In genomic region chr6:89363107-89363451, GRCm38 (mm10) we compare ENCODE assay signal across 8 mouse cellular contexts. TPM values are rescaled to one million over a fixed set of nuclear protein-coding genes. Genes with fewer than 3 reads are reported as not detected.
DNase-seq lines count a peak whose midpoint lies in the region; ATAC-seq and TF ChIP-seq lines count a peak whose summit lies in the region.

No protein-coding gene starts in this region.

- peak overlapping the region; percentile 35 for H3K4me3 ChIP-seq in heart, postnatal 0 days (ENCODE audit: low read depth, low read length)
- peak overlapping the region; percentile 38 for H3K4me3 ChIP-seq in cortical plate, adult 2 months (ENCODE audit: insufficient read depth, low read length)
- H3K4me3 ChIP-seq in hindbrain, embryonic 13.5 days = peak overlapping the region; percentile 98
- H3K4me3 ChIP-seq in midbrain, embryonic 13.5 days (replicated peaks) = peak overlapping the region; percentile 100

- DNase-seq in heart, postnatal 0 days (ENCODE audit: low spot score) = no peak
- DNase-seq in heart, postnatal 25 days (ENCODE audit: low spot score) = no peak
- no peak for DNase-seq in ovary, adult 18-20 months (ENCODE audit: low spot score)
- DNase-seq in kidney, postnatal 25 days = no peak

- TF ChIP-seq EP300 in heart, postnatal 0 days (IDR thresholded peaks at IDR 0.05; ENCODE audit: low read depth) = no peak

- WGBS in heart, postnatal 0 days = 11% methylated on average over 16 of the region's 16 CpGs
- 3% methylated on average over 16 of the region's 16 CpGs for whole genome bisulfite sequencing in hindbrain, embryonic 13.5 days
- WGBS in midbrain, embryonic 13.5 days = 2% methylated on average over 16 of the region's 16 CpGs

- no peaks in the 10 kb centered on the region for H3K36me3 ChIP-seq in heart, postnatal 0 days (replicated peaks; ENCODE audit: control insufficient read depth, insufficient read depth, low read length)
- H3K36me3 ChIP-seq in hindbrain, embryonic 13.5 days = no peaks in the 10 kb centered on the region
- H3K36me3 ChIP-seq in midbrain, embryonic 13.5 days = no peaks in the 10 kb centered on the region

- H3K9ac ChIP-seq in heart, postnatal 0 days (replicated peaks; ENCODE audit: low read depth, low read length) = no peak overlapping the region
- peak overlapping the region; percentile 84 for H3K9ac ChIP-seq in hindbrain, embryonic 13.5 days
- peak overlapping the region; percentile 77 for H3K9ac ChIP-seq in midbrain, embryonic 13.5 days (replicated peaks)

- no peaks in the 10 kb centered on the region for H3K9me3 ChIP-seq in heart, postnatal 0 days (replicated peaks; ENCODE audit: control insufficient read depth, low read length)
- no peaks in the 10 kb centered on the region for H3K9me3 ChIP-seq in hindbrain, embryonic 13.5 days
- no peaks in the 10 kb centered on the region for H3K9me3 ChIP-seq in midbrain, embryonic 13.5 days

- intact Hi-C loops in heart, postnatal 25 days (cut with DNase I) = loop anchor here (2.0 to 5.0 kb wide), 4 partner anchors 89 to 436 kb away; no protein-coding TSS in a partner anchor

- no peak for TF ChIP-seq POLR2A in cortical plate, adult 2 months (IDR thresholded peaks at IDR 0.05; ENCODE audit: extremely low read depth, insufficient read depth, low read length)

- H3K27ac ChIP-seq in heart, postnatal 0 days (ENCODE audit: low read depth) = no peak overlapping the region
- no peak overlapping the region for H3K27ac ChIP-seq in cortical plate, adult 2 months (ENCODE audit: insufficient read depth, low read length)
- H3K27ac ChIP-seq in hindbrain, embryonic 13.5 days = peak overlapping the region; percentile 67
- H3K27ac ChIP-seq in midbrain, embryonic 13.5 days = peak overlapping the region; percentile 54

- no peak for ATAC-seq in heart, postnatal 0 days (ENCODE audit: insufficient read depth, low read depth)
- no peak; the same call in none of the 2 replicates for ATAC-seq in hindbrain, embryonic 13.5 days (ENCODE audit: low FRiP score)
- peak; percentile 55; the same call in 1 of the 2 replicates for ATAC-seq in midbrain, embryonic 13.5 days
- ATAC-seq in monocyte, adult 5-6 weeks (replicated peaks; ENCODE audit: insufficient number of reproducible peaks, low FRiP score, low TSS enrichment, poor library complexity, severe bottlenecking) = no peak

- TF ChIP-seq CTCF in heart, postnatal 0 days (IDR thresholded peaks at IDR 0.05; ENCODE audit: low read depth) = no peak
- TF ChIP-seq CTCF in cortical plate, adult 2 months (IDR thresholded peaks at IDR 0.05; ENCODE audit: extremely low read depth, insufficient read depth, low read length) = no peak

- H3K4me2 ChIP-seq in heart, postnatal 0 days (ENCODE audit: low read depth, low read length) = peak overlapping the region; percentile 88
- peak overlapping the region; percentile 93 for H3K4me2 ChIP-seq in hindbrain, embryonic 13.5 days
- peak overlapping the region; percentile 96 for H3K4me2 ChIP-seq in midbrain, embryonic 13.5 days (replicated peaks)

- H3K27me3 ChIP-seq in heart, postnatal 0 days (ENCODE audit: control insufficient read depth, insufficient read depth, low read length) = 0 out of 2 replicates have a peak, but pooled peaks cover 8% of the 10 kb centered on the region
- peaks cover 14% of the 10 kb centered on the region; the same call in 1 of the 2 replicates for H3K27me3 ChIP-seq in hindbrain, embryonic 13.5 days
- H3K27me3 ChIP-seq in midbrain, embryonic 13.5 days = peaks cover 15% of the 10 kb centered on the region

- H3K4me1 ChIP-seq in heart, postnatal 0 days (ENCODE audit: control insufficient read depth, insufficient read depth) = peaks cover 21% of the 10 kb centered on the region
- H3K4me1 ChIP-seq in cortical plate, adult 2 months (ENCODE audit: control insufficient read depth, insufficient read depth, low read length) = peaks cover 9% of the 10 kb centered on the region
- H3K4me1 ChIP-seq in hindbrain, embryonic 13.5 days (replicated peaks) = peaks cover 40% of the 10 kb centered on the region
- H3K4me1 ChIP-seq in midbrain, embryonic 13.5 days (replicated peaks) = peaks cover 40% of the 10 kb centered on the region

RNA-seq across cellular contexts. Expression of gene Plxna1, which starts 0.7 kb away (rescaled TPM):
- 30.4 and 133 TPM in 2 replicates for total RNA-seq in heart, postnatal 0 days (2014; rRNA removed; ENCODE audit: low replicate concordance)
- polyA plus RNA-seq in heart, postnatal 0 days (2015; fragmentation: Nextera tagmentation; extraction: Ambion mirVana) = 7.8 and 8.1 TPM in 2 replicates
- total RNA-seq in heart, postnatal 25 days (2021) = 10 to 100 TPM; 21.2 to 28.7 TPM
- polyA plus RNA-seq in cortical plate, adult 2 months (2012; rRNA removed) = 42.8 and 47.0 TPM in 2 replicates
- polyA plus RNA-seq in hindbrain, embryonic 13.5 days (2015; fragmentation: Nextera tagmentation; extraction: Ambion mirVana) = 44.9 and 45.3 TPM in 2 replicates
- polyA plus RNA-seq in midbrain, embryonic 13.5 days (2015; fragmentation: Nextera tagmentation; extraction: Ambion mirVana) = 53.1 and 69.4 TPM in 2 replicates
- 0.21 to 2.8 TPM (median 0.76 TPM) in 3 replicates for total RNA-seq in monocyte, adult 5-6 weeks (2017)

Comparison
In these comparisons a context has a peak if more than half of its experiments do, and no peak if none do; other contexts are left out.
1. H3K27ac ChIP-seq: peak in hindbrain, embryonic 13.5 days (single experiment) and midbrain, embryonic 13.5 days (single experiment); none in heart, postnatal 0 days (single experiment) and cortical plate, adult 2 months (single experiment).
2. H3K4me3 ChIP-seq: peak in every context shown above with its lines; median percentile 100 in midbrain, embryonic 13.5 days; 98 in hindbrain, embryonic 13.5 days; 38 in cortical plate, adult 2 months; 35 in heart, postnatal 0 days.
3. Peak in every context shown above with its lines, with median percentiles within 50 percentile points of each other: H3K4me2 ChIP-seq.